Mouse (Mus musculus) liver, adult 2 months (tissue): ENCODE results near the gene Ptx4.

Experiments
- CTCF ChIP-seq: fragments of 200-500 bp; IDR thresholded peaks from 2 replicates; pipeline ENCODE4 v1.5.1; 2011; ENCODE audit warnings: low read depth, low read length, control low read depth
- POLR2A ChIP-seq: fragments of 200-500 bp; IDR thresholded peaks from 2 replicates; pipeline ENCODE4 v1.6.1; 2011; ENCODE audit warnings: low read length, control low read depth; ENCODE audit not compliant: insufficient read depth; ENCODE audit errors: extremely low read depth

- TF ChIP-seq CTCF, result no peak
- no peak for TF ChIP-seq POLR2A
These were observed 20.5 kb upstream of the Ptx4 start for GRCm38 (mm10) chr17:25100052-25100451.
